Mouse (Mus musculus): ENCODE results near the gene Taf6l. TPM values are rescaled to one million over a fixed set of nuclear protein-coding genes. Genes with fewer than 3 reads are reported as not detected.

Gene Taf6l
- polyA plus RNA-seq, 1 experiment from 2014 or later = 39.0 TPM

DNA sequence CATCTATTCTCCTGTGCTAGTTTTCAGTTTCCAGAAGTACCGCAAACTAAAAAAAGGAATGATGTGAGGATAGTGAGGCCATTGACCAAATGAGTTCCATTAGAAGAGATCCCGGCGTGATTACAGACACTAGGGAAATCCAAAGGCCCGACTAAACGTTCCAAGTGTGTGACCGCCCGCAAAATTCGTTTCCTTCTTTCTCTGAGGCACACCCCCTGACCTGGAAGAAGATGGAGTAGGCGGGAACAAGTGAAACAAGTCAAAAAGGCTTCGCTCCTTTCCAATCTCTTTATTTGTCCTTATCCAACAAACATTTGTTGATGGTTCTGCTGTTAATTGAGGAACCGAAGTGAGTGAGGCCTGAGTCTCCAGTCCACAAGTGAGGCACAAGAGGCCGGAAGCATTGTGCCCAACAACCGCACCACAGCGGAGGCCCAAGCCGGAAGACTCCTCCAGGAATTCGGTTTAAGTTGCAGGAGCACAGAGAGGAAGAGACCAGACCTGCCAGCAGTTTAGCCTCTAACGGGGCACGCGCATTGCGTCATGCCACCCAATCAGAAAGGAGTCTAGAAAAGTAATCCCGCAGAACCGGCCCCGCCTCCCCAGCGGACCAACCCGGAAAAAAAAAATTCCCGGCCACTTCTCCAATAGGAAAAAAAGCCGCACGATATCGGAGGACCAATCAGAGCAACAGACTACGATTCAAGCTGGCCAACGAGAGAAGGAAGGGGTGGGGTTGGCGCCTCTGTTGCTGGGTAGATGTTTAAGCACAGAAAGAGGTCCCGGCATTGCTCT lies 32.8 kb upstream of the Taf6l start, which contains the start of gene Ttc9c:
Ttc9c (minus strand) TSS at position 533 of the 795 bp plus-strand sequence.
- H3K27ac ChIP-seq (ENCODE audit: low read length) = peak within 1 kb of the TSS; percentile 100
- H3K27me3 ChIP-seq (ENCODE audit: insufficient read depth, low read length) = no peaks in the 10 kb centered on the region
- peak within 1 kb of the TSS; percentile 98 for H3K9ac ChIP-seq (replicated peaks; ENCODE audit: low read length)
- peak within 1 kb of the TSS; percentile 88 for H3K4me2 ChIP-seq (replicated peaks; ENCODE audit: low read depth, low read length)
- H3K36me3 ChIP-seq (ENCODE audit: insufficient read depth, low read length) = peaks cover 27% of the 10 kb centered on the region
- peak; percentile 93 for ATAC-seq (ENCODE audit: low FRiP score, low TSS enrichment)
- peaks cover 42% of the 10 kb centered on the region for H3K4me1 ChIP-seq (ENCODE audit: insufficient read depth, low read length)
- peak within 1 kb of the TSS; percentile 100 for H3K4me3 ChIP-seq (ENCODE audit: low read length)
- WGBS = under 1% methylated on average over 33 of the region's 33 CpGs
- no peaks in the 10 kb centered on the region for H3K9me3 ChIP-seq (ENCODE audit: low read length)

DNA sequence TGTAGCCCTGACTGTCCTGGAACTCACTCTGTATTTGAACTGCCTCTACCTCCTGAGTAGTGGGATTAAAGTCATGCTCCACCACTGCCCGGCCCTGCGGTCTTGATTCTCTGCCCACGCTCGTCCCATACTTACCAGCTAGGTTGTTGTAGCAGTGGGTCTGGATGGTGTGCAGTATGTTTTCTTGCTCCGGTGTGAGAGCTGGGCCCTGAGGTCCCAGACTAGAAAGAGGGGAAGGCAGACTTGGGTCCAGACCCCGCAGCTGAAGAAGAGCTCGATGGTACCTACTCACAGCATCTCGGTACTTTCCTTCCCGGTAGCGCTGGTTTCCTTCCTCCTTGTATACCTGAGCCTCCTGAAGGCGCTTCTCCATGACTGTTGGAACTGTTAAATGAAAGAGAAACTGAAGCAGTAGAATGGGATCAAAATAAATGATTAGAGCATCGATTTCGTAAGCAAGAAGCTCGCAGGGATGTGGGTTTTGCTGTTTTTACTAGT lies 32.1 kb upstream of the Taf6l start:
- no peaks in the 10 kb centered on the region for H3K27me3 ChIP-seq (ENCODE audit: insufficient read depth, low read length)
- 13% methylated on average over 14 of the region's 14 CpGs for WGBS
- H3K36me3 ChIP-seq (ENCODE audit: insufficient read depth, low read length) = peaks cover 23% of the 10 kb centered on the region
- H3K4me3 ChIP-seq (ENCODE audit: low read length) = peak overlapping the region; percentile 100
- peak overlapping the region; percentile 80 for H3K4me2 ChIP-seq (replicated peaks; ENCODE audit: low read depth, low read length)
- peak overlapping the region; percentile 80 for H3K9ac ChIP-seq (replicated peaks; ENCODE audit: low read length)
- ATAC-seq (ENCODE audit: low FRiP score, low TSS enrichment) = no peak
- peaks cover 42% of the 10 kb centered on the region for H3K4me1 ChIP-seq (ENCODE audit: insufficient read depth, low read length)
- peak overlapping the region; percentile 100 for H3K27ac ChIP-seq (ENCODE audit: low read length)
- no peaks in the 10 kb centered on the region for H3K9me3 ChIP-seq (ENCODE audit: low read length)

DNA sequence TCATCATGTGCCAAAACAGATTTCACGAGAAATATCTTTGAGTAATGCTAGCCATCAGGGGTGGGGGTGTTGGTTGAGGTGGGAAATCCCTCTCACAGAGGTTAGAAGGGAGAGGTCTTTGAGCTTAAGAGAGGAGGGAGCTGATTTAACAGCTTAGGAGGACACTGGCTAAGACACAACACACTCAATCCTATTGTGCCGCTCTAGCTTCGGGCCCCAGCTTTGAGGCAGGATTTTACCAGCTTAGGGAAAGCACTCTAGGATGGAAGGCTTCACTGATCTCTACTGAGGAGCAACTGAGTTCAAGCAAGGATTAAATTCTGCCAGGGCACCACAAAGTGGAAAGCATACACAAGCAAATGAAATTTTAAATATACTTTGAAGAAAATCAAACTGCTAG lies 30.8 kb upstream of the Taf6l start:
- Histone ChIP-seq H3K36me3 (ENCODE audit: insufficient read depth, low read length) (peaks cover 29% of the 10 kb centered on the region), H3K4me3 (ENCODE audit: low read length) (no peak overlapping the region), H3K27me3 (ENCODE audit: insufficient read depth, low read length) (no peaks in the 10 kb centered on the region), H3K4me1 (ENCODE audit: insufficient read depth, low read length) (peaks cover 28% of the 10 kb centered on the region), H3K9me3 (ENCODE audit: low read length) (no peaks in the 10 kb centered on the region), H3K9ac (replicated peaks; ENCODE audit: low read length) (no peak overlapping the region; the same call in 1 of the 2 replicates), H3K4me2 (replicated peaks; ENCODE audit: low read depth, low read length) (peak overlapping the region; percentile 7), H3K27ac (ENCODE audit: low read length) (no peak overlapping the region)
- no peak for ATAC-seq (ENCODE audit: low FRiP score, low TSS enrichment)
- 82% methylated on average over 3 of the region's 3 CpGs for WGBS

DNA sequence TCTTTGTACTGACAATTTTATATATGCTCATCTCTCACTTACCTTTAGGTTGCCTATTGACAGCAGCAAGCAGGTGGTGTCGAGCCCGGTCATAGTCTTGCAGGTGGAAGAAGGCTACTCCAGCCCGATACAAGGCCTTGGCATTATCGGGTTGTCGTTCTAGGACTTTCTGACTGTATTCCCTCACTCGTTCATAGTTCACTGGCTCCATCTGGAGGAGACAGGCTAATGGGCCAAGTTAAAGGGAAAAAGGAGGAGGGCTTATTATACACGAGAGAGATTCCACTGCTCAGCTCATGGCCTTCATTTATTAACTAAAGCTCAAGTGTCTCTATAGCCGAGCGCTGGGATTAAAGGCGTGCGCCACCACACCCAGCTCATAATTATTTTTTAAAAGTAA lies 29.6 kb upstream of the Taf6l start:
- 60% methylated on average over 11 of the region's 11 CpGs for WGBS
- Histone ChIP-seq H3K27me3 (ENCODE audit: insufficient read depth, low read length) (no peaks in the 10 kb centered on the region), H3K36me3 (ENCODE audit: insufficient read depth, low read length) (peaks cover 39% of the 10 kb centered on the region), H3K4me2 (replicated peaks; ENCODE audit: low read depth, low read length) (no peak overlapping the region), H3K27ac (ENCODE audit: low read length) (no peak overlapping the region), H3K9ac (replicated peaks; ENCODE audit: low read length) (no peak overlapping the region), H3K4me3 (ENCODE audit: low read length) (no peak overlapping the region), H3K9me3 (ENCODE audit: low read length) (no peaks in the 10 kb centered on the region), H3K4me1 (ENCODE audit: insufficient read depth, low read length) (peaks cover 26% of the 10 kb centered on the region)
- no peak for ATAC-seq (ENCODE audit: low FRiP score, low TSS enrichment)

DNA sequence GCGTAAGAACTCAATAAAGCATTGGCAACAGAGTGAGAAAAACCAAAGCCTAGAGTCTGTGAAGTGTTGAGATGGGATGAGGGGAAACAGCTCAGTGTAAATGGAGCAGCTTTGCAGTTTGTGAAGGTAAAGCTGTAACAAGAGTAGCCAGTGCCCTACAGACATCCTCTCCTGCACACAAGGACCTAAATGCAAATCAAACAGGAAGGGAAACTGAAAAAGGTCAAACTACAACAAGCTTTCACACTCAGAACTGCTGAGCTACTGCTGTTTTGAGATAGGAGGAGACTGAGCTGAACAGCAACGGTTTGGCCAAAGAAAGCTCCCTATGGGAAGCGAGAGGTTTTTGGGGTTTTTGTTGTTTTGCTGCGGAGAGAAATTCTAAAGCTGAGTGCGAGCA lies 20.6 kb upstream of the Taf6l start:
- peaks cover 7% of the 10 kb centered on the region for H3K4me1 ChIP-seq (ENCODE audit: insufficient read depth, low read length)
- H3K27ac ChIP-seq (ENCODE audit: low read length) = no peak overlapping the region
- H3K4me3 ChIP-seq (ENCODE audit: low read length) = no peak overlapping the region
- H3K27me3 ChIP-seq (ENCODE audit: insufficient read depth, low read length) = no peaks in the 10 kb centered on the region
- ATAC-seq (ENCODE audit: low FRiP score, low TSS enrichment) = no peak
- H3K9me3 ChIP-seq (ENCODE audit: low read length) = no peaks in the 10 kb centered on the region
- WGBS = 93% methylated on average over 5 of the region's 5 CpGs
- peaks cover 46% of the 10 kb centered on the region for H3K36me3 ChIP-seq (ENCODE audit: insufficient read depth, low read length)
- H3K9ac ChIP-seq (replicated peaks; ENCODE audit: low read length) = no peak overlapping the region
- no peak overlapping the region for H3K4me2 ChIP-seq (replicated peaks; ENCODE audit: low read depth, low read length)

DNA sequence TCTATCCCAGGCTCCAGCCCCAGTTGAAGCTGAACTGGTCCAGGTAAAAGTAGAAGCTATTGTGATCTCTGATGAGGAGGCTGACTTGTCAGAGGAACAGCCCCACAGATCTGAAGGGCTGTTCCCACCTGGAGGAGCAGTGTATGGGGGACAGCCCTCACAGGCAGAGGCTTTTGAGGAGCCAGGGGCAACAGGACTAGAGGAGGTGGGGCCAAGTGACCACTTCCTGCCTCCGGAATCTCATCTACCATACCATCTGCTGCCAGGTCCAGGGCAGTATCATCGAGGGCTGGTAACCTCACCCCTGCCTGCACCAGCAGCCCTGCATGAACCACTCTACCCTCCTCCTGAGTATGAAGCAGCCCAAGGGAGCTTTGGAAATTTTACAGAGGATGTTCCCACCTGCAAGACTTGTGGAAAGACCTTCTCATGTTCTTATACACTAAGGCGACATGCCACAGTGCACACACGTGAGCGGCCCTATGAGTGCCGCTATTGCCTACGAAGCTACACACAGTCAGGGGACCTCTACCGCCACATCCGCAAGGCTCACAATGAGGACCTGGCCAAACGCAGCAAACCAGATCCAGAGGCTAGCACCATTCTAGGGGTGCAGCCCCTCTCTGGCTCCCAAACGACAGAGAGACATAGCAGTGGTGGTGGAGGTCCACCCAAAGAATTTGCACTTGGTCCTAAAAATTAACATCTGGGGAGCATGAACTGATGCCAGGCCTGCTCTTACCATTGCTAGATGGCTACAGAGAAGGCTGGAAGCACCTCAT lies 17.9 kb upstream of the Taf6l start:
- H3K36me3 ChIP-seq (ENCODE audit: insufficient read depth, low read length) = peaks cover 31% of the 10 kb centered on the region; the same call in 1 of the 2 replicates
- H3K4me2 ChIP-seq (replicated peaks; ENCODE audit: low read depth, low read length) = no peak overlapping the region
- H3K27ac ChIP-seq (ENCODE audit: low read length) = no peak overlapping the region
- H3K4me1 ChIP-seq (ENCODE audit: insufficient read depth, low read length) = peaks cover 10% of the 10 kb centered on the region
- no peaks in the 10 kb centered on the region for H3K9me3 ChIP-seq (ENCODE audit: low read length)
- WGBS = 93% methylated on average over 11 of the region's 11 CpGs
- H3K27me3 ChIP-seq (ENCODE audit: insufficient read depth, low read length) = no peaks in the 10 kb centered on the region
- H3K9ac ChIP-seq (replicated peaks; ENCODE audit: low read length) = no peak overlapping the region
- no peak for ATAC-seq (ENCODE audit: low FRiP score, low TSS enrichment)
- no peak overlapping the region for H3K4me3 ChIP-seq (ENCODE audit: low read length)

DNA sequence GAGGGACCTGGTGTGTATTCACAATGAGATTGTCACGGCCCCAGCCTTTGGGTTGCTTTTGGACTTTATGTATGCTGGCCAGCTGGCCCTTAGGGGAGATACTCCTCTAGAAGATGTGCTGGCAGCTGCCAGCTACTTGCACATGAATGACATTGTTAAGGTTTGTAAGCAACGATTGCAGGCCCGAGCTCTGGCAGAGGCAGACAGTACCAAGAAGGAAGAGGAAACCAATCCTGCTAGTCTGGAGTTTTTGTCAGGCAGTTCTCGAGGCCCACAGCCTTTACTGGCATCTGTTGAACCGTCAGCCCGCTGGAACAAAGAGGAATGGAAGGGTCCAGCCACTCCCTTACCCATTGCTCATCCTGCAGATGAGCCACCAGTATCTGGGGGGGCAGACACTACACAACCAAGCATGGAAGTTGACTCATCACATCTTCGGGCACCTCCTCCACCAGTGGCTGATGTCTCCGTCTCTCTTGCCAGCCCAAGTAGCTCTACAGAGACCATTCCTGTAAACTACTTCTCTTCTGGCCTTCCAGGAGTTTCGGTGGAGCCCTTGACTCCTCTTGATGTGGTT lies 17.1 kb upstream of the Taf6l start:
- peaks cover 26% of the 10 kb centered on the region; the same call in 1 of the 2 replicates for H3K36me3 ChIP-seq (ENCODE audit: insufficient read depth, low read length)
- H3K4me2 ChIP-seq (replicated peaks; ENCODE audit: low read depth, low read length) = peak overlapping the region; percentile 84
- H3K4me1 ChIP-seq (ENCODE audit: insufficient read depth, low read length) = peaks cover 10% of the 10 kb centered on the region
- 89% methylated on average over 9 of the region's 9 CpGs for WGBS
- no peak overlapping the region for H3K27ac ChIP-seq (ENCODE audit: low read length)
- H3K27me3 ChIP-seq (ENCODE audit: insufficient read depth, low read length) = no peaks in the 10 kb centered on the region
- peak overlapping the region; percentile 81 for H3K4me3 ChIP-seq (ENCODE audit: low read length)
- no peak overlapping the region; the same call in 1 of the 2 replicates for H3K9ac ChIP-seq (replicated peaks; ENCODE audit: low read length)
- ATAC-seq (ENCODE audit: low FRiP score, low TSS enrichment) = no peak
- H3K9me3 ChIP-seq (ENCODE audit: low read length) = no peaks in the 10 kb centered on the region

DNA sequence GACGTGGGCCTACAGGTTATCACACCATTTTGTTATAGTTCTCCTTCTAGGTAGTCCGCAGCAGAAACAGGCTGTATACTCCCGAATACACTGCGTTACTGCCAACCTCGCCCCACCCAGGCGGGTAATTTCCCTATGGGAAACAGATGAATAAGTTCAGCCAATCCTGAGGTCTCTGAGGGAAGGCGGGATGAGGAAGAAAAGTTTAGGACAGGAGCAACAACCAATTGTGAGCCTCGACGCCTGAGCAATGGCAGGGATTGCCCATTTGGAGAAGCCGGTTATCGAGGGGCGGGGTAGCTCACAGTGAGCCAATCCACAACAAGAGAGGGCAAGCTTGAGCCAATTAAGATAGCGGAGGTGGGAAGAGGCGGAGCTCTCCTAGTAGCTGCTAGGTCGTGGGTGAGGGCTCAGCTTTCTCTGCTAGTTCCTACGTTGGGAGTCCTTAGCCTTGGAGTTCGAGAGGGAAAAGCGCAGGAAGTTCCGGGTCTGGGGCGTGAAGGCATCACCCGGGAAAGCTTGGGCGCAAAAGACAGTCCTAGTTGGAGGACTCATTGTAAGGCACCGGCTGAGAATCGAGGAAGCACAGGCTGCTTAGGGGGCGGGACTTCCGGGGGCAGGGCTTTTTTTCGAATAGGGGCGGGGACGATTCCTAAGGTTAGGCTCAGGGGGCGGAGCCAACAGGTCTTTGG lies 16.1 kb upstream of the Taf6l start, which contains the start of gene Zbtb3:
Zbtb3 (plus strand) TSS at position 426 of the 692 bp plus-strand sequence.
- Histone ChIP-seq H3K36me3 (ENCODE audit: insufficient read depth, low read length) (peaks cover 16% of the 10 kb centered on the region; the same call in 1 of the 2 replicates), H3K27me3 (ENCODE audit: insufficient read depth, low read length) (no peaks in the 10 kb centered on the region), H3K27ac (ENCODE audit: low read length) (peak within 1 kb of the TSS; percentile 95), H3K4me3 (ENCODE audit: low read length) (peak within 1 kb of the TSS; percentile 81), H3K4me1 (ENCODE audit: insufficient read depth, low read length) (peaks cover 15% of the 10 kb centered on the region), H3K4me2 (replicated peaks; ENCODE audit: low read depth, low read length) (peak within 1 kb of the TSS; percentile 84), H3K9ac (replicated peaks; ENCODE audit: low read length) (peak within 1 kb of the TSS; percentile 79), H3K9me3 (ENCODE audit: low read length) (no peaks in the 10 kb centered on the region)
- 0% methylated on average over 30 of the region's 30 CpGs for WGBS
- peak; percentile 97 for ATAC-seq (ENCODE audit: low FRiP score, low TSS enrichment)

DNA sequence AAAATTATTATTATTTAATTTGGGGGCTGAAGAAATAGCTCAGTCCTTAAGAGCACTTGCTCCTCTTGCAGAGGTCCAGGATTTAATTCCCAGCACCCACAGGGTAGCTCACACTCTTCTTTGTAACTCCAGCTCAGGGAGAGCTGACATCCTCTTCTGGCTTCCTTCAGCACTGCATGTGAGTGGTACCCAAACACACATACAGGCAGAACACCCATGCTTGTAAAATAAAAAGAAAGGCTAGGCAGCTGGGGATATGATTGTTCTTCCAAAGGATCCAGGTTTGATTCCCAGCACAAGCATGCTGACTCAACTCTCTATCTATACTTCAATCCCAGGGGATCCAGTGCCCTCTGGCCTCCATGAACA lies 12.7 kb upstream of the Taf6l start:
- H3K27me3 ChIP-seq (ENCODE audit: insufficient read depth, low read length) = no peaks in the 10 kb centered on the region
- peak overlapping the region; percentile 71 for H3K4me3 ChIP-seq (ENCODE audit: low read length)
- no peaks in the 10 kb centered on the region for H3K9me3 ChIP-seq (ENCODE audit: low read length)
- peak overlapping the region; percentile 86 for H3K4me2 ChIP-seq (replicated peaks; ENCODE audit: low read depth, low read length)
- peaks cover 18% of the 10 kb centered on the region for H3K4me1 ChIP-seq (ENCODE audit: insufficient read depth, low read length)
- peaks cover 17% of the 10 kb centered on the region for H3K36me3 ChIP-seq (ENCODE audit: insufficient read depth, low read length)
- peak overlapping the region; percentile 50 for H3K9ac ChIP-seq (replicated peaks; ENCODE audit: low read length)
- no peak overlapping the region for H3K27ac ChIP-seq (ENCODE audit: low read length)
- no peak for ATAC-seq (ENCODE audit: low FRiP score, low TSS enrichment)
